Mouse (Mus musculus) intestine, postnatal 0 days (tissue): ENCODE data around the gene Hist1h1t. TPM values are rescaled to one million over a fixed set of nuclear protein-coding genes. Genes with fewer than 3 reads are reported as not detected.

Experiments used
- ATAC-seq: fragments of 200-750 bp; cut with Nextera tagmentation; 2 replicates; pipeline ENCODE4 v1.8.0; 2017; ENCODE audit warnings: mild to moderate bottlenecking, moderate TSS enrichment, moderate library complexity
- H3K27ac ChIP-seq: fragments of 300-500 bp; sonication (generic); 2 replicates; pipeline ENCODE4 v1.5.1; 2014; ENCODE audit warnings: mild to moderate bottlenecking, low read depth, low read length, moderate library complexity
- H3K27me3 ChIP-seq: fragments of 300-500 bp; sonication (generic); replicated peaks from 2 replicates; pipeline ENCODE4 v1.6.1; 2014; ENCODE audit warnings: low read length, mixed read lengths; ENCODE audit not compliant: control insufficient read depth, insufficient read depth
- H3K36me3 ChIP-seq: fragments of 300-500 bp; sonication (generic); 2 replicates; pipeline ENCODE4 v1.6.1; 2014; ENCODE audit warnings: mild to moderate bottlenecking, moderate library complexity; ENCODE audit not compliant: control insufficient read depth, insufficient read depth
- H3K4me1 ChIP-seq: fragments of 300-500 bp; sonication (generic); replicated peaks from 2 replicates; pipeline ENCODE4 v1.6.1; 2014; ENCODE audit warnings: antibody characterized with exemption, low read length, mixed read lengths; ENCODE audit not compliant: control insufficient read depth, insufficient read depth
- H3K4me2 ChIP-seq: fragments of 300-500 bp; sonication (generic); replicated peaks from 2 replicates; pipeline ENCODE4 v1.6.1; 2014; ENCODE audit warnings: low read depth, mild to moderate bottlenecking, moderate library complexity
- H3K4me3 ChIP-seq: fragments of 300-500 bp; sonication (generic); 2 replicates; pipeline ENCODE4 v1.5.1; 2014; ENCODE audit warnings: low read depth, low read length
- H3K9ac ChIP-seq: fragments of 300-500 bp; sonication (generic); 2 replicates; pipeline ENCODE4 v1.6.1; 2014; ENCODE audit warnings: mild to moderate bottlenecking, low read depth, low read length
- H3K9me3 ChIP-seq: fragments of 300-500 bp; sonication (generic); 2 replicates; pipeline ENCODE4 v1.6.1; 2016; ENCODE audit warnings: mixed run types; ENCODE audit not compliant: control insufficient read depth
- CTCF ChIP-seq: sonication (generic); IDR thresholded peaks from 2 replicates; pipeline ENCODE4 v1.5.1; 2016; ENCODE audit warnings: low read depth, mild to moderate bottlenecking, control low read depth, antibody characterized with exemption, moderate library complexity
- WGBS: fragments of 180-500 bp; shearing (Covaris S2); extraction: QIAGEN DNeasy Blood & Tissue Kit; methylation state at CpG from one replicate; pipeline ENCODE4 v1.1.7; 2014; 5-methylcytosine and 5-hydroxymethylcytosine counted together
- polyA plus RNA-seq: library from polyadenylated mRNA; unstranded; fragments of >200 nt; fragmentation: Nextera tagmentation; extraction: Ambion mirVana; gene quantifications from 2 replicates; pipeline ENCODE4 v1.2.1, GENCODE M21; 2015

Gene Hist1h1t
- polyA plus RNA-seq, 1 experiment from 2014 or later: not detected

- ATAC-seq: peak; percentile 87
- H3K36me3 ChIP-seq: no peaks in the 10 kb centered on the region
- peak within 1 kb of the TSS; percentile 60 for H3K4me3 ChIP-seq
- WGBS: under 1% methylated on average over 29 of the region's 38 CpGs
- peak within 1 kb of the TSS; percentile 90 for H3K9ac ChIP-seq
- no peaks in the 10 kb centered on the region for H3K4me1 ChIP-seq
- no peaks in the 10 kb centered on the region for H3K27me3 ChIP-seq
- no peaks in the 10 kb centered on the region for H3K9me3 ChIP-seq
- H3K4me2 ChIP-seq: peak within 1 kb of the TSS; percentile 85
- peak within 1 kb of the TSS; percentile 97 for H3K27ac ChIP-seq
- peak; percentile 46; the same call in 1 of the 2 replicates for TF ChIP-seq CTCF
Observed at GRCm38 (mm10) chr13:23738677-23739068, 43.1 kb downstream of the Hist1h1t start, which contains the start of gene Hist1h1c. Gene Hist1h1c, plus strand, starts transcription at chr13:23738808.

- Histone ChIP-seq H3K27ac (peak overlapping the region; percentile 97), H3K27me3 (no peaks in the 10 kb centered on the region), H3K4me2 (peak overlapping the region; percentile 85), H3K36me3 (no peaks in the 10 kb centered on the region), H3K9me3 (no peaks in the 10 kb centered on the region), H3K4me1 (no peaks in the 10 kb centered on the region), H3K9ac (peak overlapping the region; percentile 90), H3K4me3 (peak overlapping the region; percentile 60)
- under 1% methylated on average over 39 of the region's 39 CpGs for WGBS
- ATAC-seq: peak; percentile 81
- TF ChIP-seq CTCF: no peak
Observed at GRCm38 (mm10) chr13:23739069-23739921, 43.7 kb downstream of the Hist1h1t start.

DNA sequence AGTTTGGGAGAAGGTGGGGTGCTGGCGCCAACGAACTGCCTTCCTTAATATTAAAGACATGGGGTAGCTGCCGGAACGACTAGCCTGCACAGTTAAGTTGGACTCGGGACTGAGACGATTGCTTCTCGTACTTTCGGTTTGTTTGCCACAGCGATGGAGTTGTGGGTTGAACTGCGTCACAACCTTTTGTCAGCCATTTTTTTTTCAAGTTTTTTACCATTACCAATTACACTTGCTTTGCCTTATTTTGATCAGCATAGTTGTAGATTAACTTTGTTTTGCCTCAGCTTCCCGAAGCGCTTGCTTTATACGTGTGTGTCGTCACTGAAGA lies 44.3 kb downstream of the Hist1h1t start:
- H3K9ac ChIP-seq: peak overlapping the region; percentile 90
- H3K4me1 ChIP-seq: no peaks in the 10 kb centered on the region
- H3K4me3 ChIP-seq: peak overlapping the region; percentile 60
- ATAC-seq: peak; percentile 49
- WGBS: under 1% methylated on average over 14 of the region's 14 CpGs
- peak overlapping the region; percentile 85 for H3K4me2 ChIP-seq
- TF ChIP-seq CTCF: no peak
- no peaks in the 10 kb centered on the region for H3K27me3 ChIP-seq
- no peaks in the 10 kb centered on the region for H3K36me3 ChIP-seq
- no peaks in the 10 kb centered on the region for H3K9me3 ChIP-seq
- H3K27ac ChIP-seq: peak overlapping the region; percentile 97

- Histone ChIP-seq H3K4me2 (peak overlapping the region; percentile 85), H3K9ac (peak overlapping the region; percentile 90), H3K36me3 (no peaks in the 10 kb centered on the region), H3K4me3 (peak overlapping the region; percentile 60), H3K27ac (peak overlapping the region; percentile 97), H3K4me1 (no peaks in the 10 kb centered on the region), H3K9me3 (no peaks in the 10 kb centered on the region), H3K27me3 (no peaks in the 10 kb centered on the region)
- WGBS: 20% methylated on average over 13 of the region's 13 CpGs
- ATAC-seq: no peak
- no peak for TF ChIP-seq CTCF
Observed at GRCm38 (mm10) chr13:23740256-23740840, 44.7 kb downstream of the Hist1h1t start.

DNA sequence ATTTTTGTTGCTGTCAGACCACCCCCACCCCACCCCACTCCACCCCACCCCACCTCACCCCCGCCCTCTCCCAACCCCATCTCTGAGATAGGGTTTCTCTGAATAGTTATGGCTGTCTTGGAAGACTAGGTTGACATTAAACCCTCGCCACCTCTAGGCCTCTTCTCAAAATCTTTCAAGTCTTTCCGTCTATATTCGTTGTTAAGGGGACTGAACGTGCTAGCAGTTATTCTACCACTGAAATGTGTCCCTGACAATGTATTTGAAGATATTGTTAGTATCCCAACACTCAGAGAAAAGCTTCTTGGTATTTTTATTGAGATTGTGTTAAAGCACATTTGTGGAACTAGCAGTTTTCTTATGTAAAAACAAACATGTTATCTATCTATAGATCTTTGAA lies 45.3 kb downstream of the Hist1h1t start:
- no peaks in the 10 kb centered on the region for H3K27me3 ChIP-seq
- H3K4me1 ChIP-seq: no peaks in the 10 kb centered on the region
- no peak for TF ChIP-seq CTCF
- no peak overlapping the region for H3K4me3 ChIP-seq
- no peak for ATAC-seq
- no peaks in the 10 kb centered on the region for H3K9me3 ChIP-seq
- WGBS: 64% methylated on average over 5 of the region's 5 CpGs
- H3K4me2 ChIP-seq: peak overlapping the region; percentile 85
- H3K27ac ChIP-seq: peak overlapping the region; percentile 97; the same call in 1 of the 2 replicates
- H3K9ac ChIP-seq: no peak overlapping the region
- no peaks in the 10 kb centered on the region for H3K36me3 ChIP-seq

DNA sequence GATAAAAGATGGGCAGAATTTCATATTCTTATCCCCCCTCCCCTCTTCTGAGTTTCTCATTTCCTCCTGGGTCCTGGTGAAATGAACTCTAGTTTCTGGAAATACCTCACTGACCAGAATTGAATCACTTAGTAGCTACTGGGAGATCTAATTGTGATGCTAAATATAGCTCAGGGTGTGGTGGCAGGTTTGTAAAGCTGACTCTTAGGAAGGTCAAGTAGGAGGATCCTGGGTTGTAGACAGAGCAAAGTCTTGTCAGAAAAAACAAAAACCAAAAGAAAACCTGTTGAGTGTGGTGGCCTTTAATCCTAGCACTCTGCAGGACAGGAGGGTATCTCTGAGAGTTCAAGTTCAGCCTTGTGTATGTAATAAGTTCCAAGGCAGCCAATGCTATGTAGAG lies 46.4 kb downstream of the Hist1h1t start:
- Histone ChIP-seq H3K4me2 (no peak overlapping the region), H3K4me1 (no peaks in the 10 kb centered on the region), H3K27ac (no peak overlapping the region), H3K27me3 (no peaks in the 10 kb centered on the region), H3K4me3 (no peak overlapping the region), H3K36me3 (no peaks in the 10 kb centered on the region), H3K9me3 (no peaks in the 10 kb centered on the region), H3K9ac (no peak overlapping the region)
- no peak for TF ChIP-seq CTCF
- no peak for ATAC-seq
